Mouse (Mus musculus): ENCODE measurements at regions not wholly inside any gene's neighbourhood (a gene's known extent, or its start where the extent isn't known, plus 50 kb on each side); places are given as distances from the start of the nearest gene placed in this dataset.

- no peak for TF ChIP-seq POLR2A (IDR thresholded peaks at IDR 0.05; ENCODE audit: insufficient read depth, low read length)
- peak; percentile 56 for TF ChIP-seq CTCF (IDR thresholded peaks at IDR 0.05; ENCODE audit: low read depth, low read length)
- Histone ChIP-seq H3K27me3 (ENCODE audit: control insufficient read depth, insufficient read depth, low read length, poor library complexity, severe bottlenecking) (no peaks in the 10 kb centered on the region), H3K4me3 (ENCODE audit: low read depth, low read length) (no peak overlapping the region), H3K9me3 (replicated peaks; ENCODE audit: control insufficient read depth, insufficient read depth, low read length, poor library complexity, severe bottlenecking) (no peaks in the 10 kb centered on the region), H3K36me3 (ENCODE audit: control insufficient read depth, insufficient read depth, low read length, poor library complexity, severe bottlenecking) (no peaks in the 10 kb centered on the region), H3K9ac (ENCODE audit: low read depth, poor library complexity, severe bottlenecking) (no peak overlapping the region), H3K27ac (ENCODE audit: insufficient read depth, low read length) (no peak overlapping the region), H3K4me1 (ENCODE audit: control insufficient read depth, insufficient read depth, low read length) (no peaks in the 10 kb centered on the region)
Observed at GRCm38 (mm10) chr3:41348795-41349194, 206.7 kb upstream of the Jade1 start.

GRCm38 (mm10) chr3:41346863-41347262 lies 208.7 kb upstream of the Jade1 start:
- no peaks in the 10 kb centered on the region; the same call in 1 of the 2 replicates for H3K9me3 ChIP-seq (replicated peaks; ENCODE audit: control insufficient read depth, insufficient read depth, low read length, poor library complexity, severe bottlenecking)
- H3K27ac ChIP-seq (ENCODE audit: insufficient read depth, low read length): no peak overlapping the region
- no peak overlapping the region for H3K9ac ChIP-seq (ENCODE audit: low read depth, poor library complexity, severe bottlenecking)
- H3K27me3 ChIP-seq (ENCODE audit: control insufficient read depth, insufficient read depth, low read length, poor library complexity, severe bottlenecking): no peaks in the 10 kb centered on the region
- no peak for TF ChIP-seq POLR2A (IDR thresholded peaks at IDR 0.05; ENCODE audit: insufficient read depth, low read length)
- TF ChIP-seq CTCF (IDR thresholded peaks at IDR 0.05; ENCODE audit: low read depth, low read length): no peak
- no peak for TF ChIP-seq EP300 (IDR thresholded peaks at IDR 0.05; ENCODE audit: insufficient read depth, low read depth, low read length)
- no peaks in the 10 kb centered on the region for H3K36me3 ChIP-seq (ENCODE audit: control insufficient read depth, insufficient read depth, low read length, poor library complexity, severe bottlenecking)
- no peaks in the 10 kb centered on the region for H3K4me1 ChIP-seq (ENCODE audit: control insufficient read depth, insufficient read depth, low read length)
- H3K4me3 ChIP-seq (ENCODE audit: low read depth, low read length): no peak overlapping the region

- no peak overlapping the region for H3K4me3 ChIP-seq (ENCODE audit: low read depth, low read length)
- H3K9ac ChIP-seq (ENCODE audit: low read depth, poor library complexity, severe bottlenecking): no peak overlapping the region
- no peaks in the 10 kb centered on the region; the same call in 1 of the 2 replicates for H3K9me3 ChIP-seq (replicated peaks; ENCODE audit: control insufficient read depth, insufficient read depth, low read length, poor library complexity, severe bottlenecking)
- TF ChIP-seq CTCF (IDR thresholded peaks at IDR 0.05; ENCODE audit: low read depth, low read length) (no peak), POLR2A (IDR thresholded peaks at IDR 0.05; ENCODE audit: insufficient read depth, low read length) (no peak), EP300 (IDR thresholded peaks at IDR 0.05; ENCODE audit: insufficient read depth, low read depth, low read length) (no peak)
- H3K36me3 ChIP-seq (ENCODE audit: control insufficient read depth, insufficient read depth, low read length, poor library complexity, severe bottlenecking): no peaks in the 10 kb centered on the region
- H3K4me1 ChIP-seq (ENCODE audit: control insufficient read depth, insufficient read depth, low read length): no peaks in the 10 kb centered on the region
- H3K27ac ChIP-seq (ENCODE audit: insufficient read depth, low read length): no peak overlapping the region
- no peaks in the 10 kb centered on the region for H3K27me3 ChIP-seq (ENCODE audit: control insufficient read depth, insufficient read depth, low read length, poor library complexity, severe bottlenecking)
Observed at GRCm38 (mm10) chr3:41343431-41343830, 212.1 kb upstream of the Jade1 start.

GRCm38 (mm10) chr3:41332481-41332880 lies 223.1 kb upstream of the Jade1 start:
- no peaks in the 10 kb centered on the region for H3K36me3 ChIP-seq (ENCODE audit: control insufficient read depth, insufficient read depth, low read length, poor library complexity, severe bottlenecking)
- no peak overlapping the region for H3K27ac ChIP-seq (ENCODE audit: insufficient read depth, low read length)
- no peaks in the 10 kb centered on the region for H3K27me3 ChIP-seq (ENCODE audit: control insufficient read depth, insufficient read depth, low read length, poor library complexity, severe bottlenecking)
- no peak overlapping the region for H3K4me3 ChIP-seq (ENCODE audit: low read depth, low read length)
- no peaks in the 10 kb centered on the region for H3K4me1 ChIP-seq (ENCODE audit: control insufficient read depth, insufficient read depth, low read length)
- no peak overlapping the region for H3K9ac ChIP-seq (ENCODE audit: low read depth, poor library complexity, severe bottlenecking)
- TF ChIP-seq CTCF (IDR thresholded peaks at IDR 0.05; ENCODE audit: low read depth, low read length): no peak
- TF ChIP-seq EP300 (IDR thresholded peaks at IDR 0.05; ENCODE audit: insufficient read depth, low read depth, low read length): no peak
- no peak for TF ChIP-seq POLR2A (IDR thresholded peaks at IDR 0.05; ENCODE audit: insufficient read depth, low read length)
- no peaks in the 10 kb centered on the region for H3K9me3 ChIP-seq (replicated peaks; ENCODE audit: control insufficient read depth, insufficient read depth, low read length, poor library complexity, severe bottlenecking)

GRCm38 (mm10) chr3:41330356-41330755 lies 225.2 kb upstream of the Jade1 start:
- H3K27me3 ChIP-seq (ENCODE audit: control insufficient read depth, insufficient read depth, low read length, poor library complexity, severe bottlenecking): no peaks in the 10 kb centered on the region
- no peaks in the 10 kb centered on the region for H3K9me3 ChIP-seq (replicated peaks; ENCODE audit: control insufficient read depth, insufficient read depth, low read length, poor library complexity, severe bottlenecking)
- no peaks in the 10 kb centered on the region for H3K4me1 ChIP-seq (ENCODE audit: control insufficient read depth, insufficient read depth, low read length)
- H3K4me3 ChIP-seq (ENCODE audit: low read depth, low read length): no peak overlapping the region
- H3K27ac ChIP-seq (ENCODE audit: insufficient read depth, low read length): no peak overlapping the region
- no peaks in the 10 kb centered on the region for H3K36me3 ChIP-seq (ENCODE audit: control insufficient read depth, insufficient read depth, low read length, poor library complexity, severe bottlenecking)
- H3K9ac ChIP-seq (ENCODE audit: low read depth, poor library complexity, severe bottlenecking): no peak overlapping the region
- TF ChIP-seq CTCF (IDR thresholded peaks at IDR 0.05; ENCODE audit: low read depth, low read length): no peak
- TF ChIP-seq EP300 (IDR thresholded peaks at IDR 0.05; ENCODE audit: insufficient read depth, low read depth, low read length): no peak
- TF ChIP-seq POLR2A (IDR thresholded peaks at IDR 0.05; ENCODE audit: insufficient read depth, low read length): no peak

GRCm38 (mm10) chr3:41328828-41329227 lies 226.7 kb upstream of the Jade1 start:
- TF ChIP-seq CTCF (IDR thresholded peaks at IDR 0.05; ENCODE audit: low read depth, low read length) (no peak), EP300 (IDR thresholded peaks at IDR 0.05; ENCODE audit: insufficient read depth, low read depth, low read length) (no peak), POLR2A (IDR thresholded peaks at IDR 0.05; ENCODE audit: insufficient read depth, low read length) (no peak)
- H3K27me3 ChIP-seq (ENCODE audit: control insufficient read depth, insufficient read depth, low read length, poor library complexity, severe bottlenecking): no peaks in the 10 kb centered on the region
- H3K27ac ChIP-seq (ENCODE audit: insufficient read depth, low read length): no peak overlapping the region
- no peak overlapping the region for H3K9ac ChIP-seq (ENCODE audit: low read depth, poor library complexity, severe bottlenecking)
- H3K9me3 ChIP-seq (replicated peaks; ENCODE audit: control insufficient read depth, insufficient read depth, low read length, poor library complexity, severe bottlenecking): peaks cover under 1% of the 10 kb centered on the region; the same call in 1 of the 2 replicates
- no peak overlapping the region for H3K4me3 ChIP-seq (ENCODE audit: low read depth, low read length)
- no peaks in the 10 kb centered on the region for H3K4me1 ChIP-seq (ENCODE audit: control insufficient read depth, insufficient read depth, low read length)
- H3K36me3 ChIP-seq (ENCODE audit: control insufficient read depth, insufficient read depth, low read length, poor library complexity, severe bottlenecking): no peaks in the 10 kb centered on the region
